Mouse (Mus musculus) heart, embryonic 14.5 days (tissue): Measurements from ENCODE around the gene Cmtm8. TPM values are rescaled to one million over a fixed set of nuclear protein-coding genes. Genes with fewer than 3 reads are reported as not detected.

ENCODE experiments used
- ATAC-seq: fragments of 200-750 bp; cut with Nextera tagmentation; 2 replicates; pipeline ENCODE4 v1.8.0; 2017; ENCODE audit warnings: low read depth, moderate TSS enrichment; ENCODE audit not compliant: insufficient number of reproducible peaks, insufficient read depth, low FRiP score
- H3K27ac ChIP-seq, 2 experiments: fragments of 200-500 bp in 1 of 2; fragments of 300-500 bp in 1 of 2; sonication (generic) in 1 of 2; replicated peaks in 1 of 2; 2 replicates each; pipeline ENCODE4 v1.5.1; 2012 to 2014; ENCODE audit warnings: low read depth in 2 of 2, low read length in 2 of 2, control low read depth in 1 of 2, mild to moderate bottlenecking in 1 of 2, mixed read lengths in 1 of 2; ENCODE audit not compliant: control insufficient read depth in 1 of 2, insufficient read depth in 1 of 2
- H3K27me3 ChIP-seq: fragments of 300-500 bp; sonication (generic); 2 replicates; pipeline ENCODE4 v1.6.1; 2014; ENCODE audit warnings: mild to moderate bottlenecking, low read length, control low read depth; ENCODE audit not compliant: control insufficient read depth, insufficient read depth
- H3K36me3 ChIP-seq: fragments of 300-500 bp; sonication (generic); 2 replicates; pipeline ENCODE4 v1.6.1; 2014; ENCODE audit warnings: mild to moderate bottlenecking, control low read depth, low read length, mixed read lengths; ENCODE audit not compliant: control insufficient read depth, insufficient read depth
- H3K4me1 ChIP-seq, 2 experiments: fragments of 200-500 bp in 1 of 2; fragments of 300-500 bp in 1 of 2; sonication (generic) in 1 of 2; 2 replicates each; pipeline ENCODE4 v1.6.1; 2012 to 2014; ENCODE audit warnings: low read length in 2 of 2, control low read depth in 1 of 2, mixed read lengths in 1 of 2; ENCODE audit not compliant: control insufficient read depth in 2 of 2, insufficient read depth in 2 of 2
- H3K4me2 ChIP-seq: fragments of 300-500 bp; sonication (generic); 2 replicates; pipeline ENCODE4 v1.6.1; 2014; ENCODE audit warnings: mild to moderate bottlenecking, low read length
- H3K4me3 ChIP-seq, 2 experiments: fragments of 200-500 bp in 1 of 2; fragments of 300-500 bp in 1 of 2; sonication (generic) in 1 of 2; 2 replicates each; pipeline ENCODE4 v1.5.1; 2012 to 2014; ENCODE audit warnings: low read length in 2 of 2, mild to moderate bottlenecking in 2 of 2, control low read depth in 1 of 2, low read depth in 1 of 2, moderate library complexity in 1 of 2; ENCODE audit not compliant: control insufficient read depth in 1 of 2, insufficient read depth in 1 of 2
- H3K9ac ChIP-seq: fragments of 300-500 bp; sonication (generic); 2 replicates; pipeline ENCODE4 v1.6.1; 2014; ENCODE audit warnings: mild to moderate bottlenecking, low read length
- H3K9me3 ChIP-seq: fragments of 300-500 bp; sonication (generic); 2 replicates; pipeline ENCODE4 v1.6.1; 2016; ENCODE audit warnings: low read length, control low read depth; ENCODE audit not compliant: control insufficient read depth
- WGBS: fragments of 180-500 bp; shearing (Covaris S2); extraction: QIAGEN DNeasy Blood & Tissue Kit; methylation state at CpG from one replicate; pipeline ENCODE4 v1.1.7; 2014; 5-methylcytosine and 5-hydroxymethylcytosine counted together
- polyA plus RNA-seq: library from polyadenylated mRNA; unstranded; fragments of >200 nt; fragmentation: Nextera tagmentation; extraction: Ambion mirVana; gene quantifications from 2 replicates; pipeline ENCODE4 v1.2.1, GENCODE M21; 2014

Cmtm8 gene
- polyA plus RNA-seq, 1 experiment from 2014 or later: 15.1 TPM

DNA sequence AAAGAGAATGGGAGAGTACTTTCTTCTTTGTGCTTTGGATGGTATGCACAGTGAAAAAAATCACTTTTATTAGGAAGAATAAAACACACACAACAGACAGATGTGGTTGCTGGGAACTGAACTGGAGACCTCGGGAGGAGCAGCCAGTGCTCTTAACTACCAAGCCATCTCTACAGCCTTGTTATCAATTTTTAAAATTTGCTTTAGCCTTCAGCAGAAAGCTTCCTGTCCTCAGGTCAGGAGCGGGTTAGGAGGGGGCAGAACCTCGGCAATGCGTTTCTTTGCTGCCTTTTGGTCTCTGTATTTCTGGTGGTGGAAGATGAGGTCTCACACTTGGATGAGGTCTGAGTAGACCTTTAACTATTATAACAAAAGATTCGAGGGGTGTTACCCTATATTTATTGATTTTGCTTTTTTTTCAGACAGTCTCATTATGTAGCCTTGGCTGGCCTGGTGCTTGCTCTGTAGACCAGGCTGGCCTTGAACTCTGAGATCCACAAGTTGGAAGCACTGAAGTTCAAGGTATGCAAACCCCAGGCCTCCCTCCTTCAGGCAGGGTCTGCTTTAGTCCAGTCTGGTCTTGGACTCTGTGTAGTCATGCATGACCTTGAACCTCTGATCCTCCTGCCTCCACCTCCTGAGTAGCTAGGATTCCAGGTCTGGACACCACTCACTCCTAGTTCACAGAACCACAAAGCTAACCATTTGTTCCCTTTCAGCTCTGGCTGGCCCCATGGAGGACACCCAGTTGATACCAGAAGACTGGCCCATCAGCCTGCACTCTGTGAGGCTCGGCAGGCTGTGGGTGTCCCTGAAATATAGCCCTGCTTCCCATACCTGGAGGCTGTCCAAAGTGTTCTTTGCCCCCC, 66.5 kb downstream of the Cmtm8 start:
- H3K27ac ChIP-seq: no peak overlapping the region
- H3K36me3 ChIP-seq: peaks cover 4% of the 10 kb centered on the region
- no peak overlapping the region for H3K4me3 ChIP-seq
- no peak overlapping the region for H3K9ac ChIP-seq
- H3K9me3 ChIP-seq: no peaks in the 10 kb centered on the region
- ATAC-seq: no peak
- WGBS: 71% methylated on average over 6 of the region's 6 CpGs
- peaks cover 12 to 27% of the 10 kb centered on the region in 2 experiments for H3K4me1 ChIP-seq
- no peak overlapping the region for H3K4me2 ChIP-seq
- no peaks in the 10 kb centered on the region for H3K27me3 ChIP-seq

DNA sequence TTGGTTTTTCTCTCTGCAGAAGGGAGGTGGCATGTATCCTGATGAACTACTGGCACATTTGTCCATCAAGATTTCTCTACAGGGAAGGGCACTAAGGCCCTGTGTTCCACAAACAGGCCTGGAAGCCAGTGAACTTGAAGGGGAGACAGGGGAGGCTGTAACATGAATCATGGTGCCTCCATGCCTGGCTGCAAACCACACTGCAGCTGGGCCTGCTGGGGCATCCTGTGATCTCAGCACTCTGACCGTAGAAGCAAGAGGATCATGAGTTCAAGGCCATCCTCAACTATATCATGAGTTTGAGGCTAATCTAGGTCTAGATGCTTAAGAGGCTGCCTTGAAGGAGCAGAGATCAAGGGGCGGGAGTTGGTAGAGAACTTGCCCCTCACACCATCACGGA, 67.6 kb downstream of the Cmtm8 start:
- no peaks in the 10 kb centered on the region for H3K9me3 ChIP-seq
- H3K4me2 ChIP-seq: no peak overlapping the region
- H3K4me3 ChIP-seq: no peak overlapping the region
- no peak overlapping the region for H3K27ac ChIP-seq
- no peak overlapping the region for H3K9ac ChIP-seq
- H3K4me1 ChIP-seq: peaks cover 10 to 27% of the 10 kb centered on the region in 2 experiments
- 89% methylated on average over 3 of the region's 3 CpGs for WGBS
- peaks cover 12% of the 10 kb centered on the region for H3K36me3 ChIP-seq
- no peak for ATAC-seq
- no peaks in the 10 kb centered on the region for H3K27me3 ChIP-seq

DNA sequence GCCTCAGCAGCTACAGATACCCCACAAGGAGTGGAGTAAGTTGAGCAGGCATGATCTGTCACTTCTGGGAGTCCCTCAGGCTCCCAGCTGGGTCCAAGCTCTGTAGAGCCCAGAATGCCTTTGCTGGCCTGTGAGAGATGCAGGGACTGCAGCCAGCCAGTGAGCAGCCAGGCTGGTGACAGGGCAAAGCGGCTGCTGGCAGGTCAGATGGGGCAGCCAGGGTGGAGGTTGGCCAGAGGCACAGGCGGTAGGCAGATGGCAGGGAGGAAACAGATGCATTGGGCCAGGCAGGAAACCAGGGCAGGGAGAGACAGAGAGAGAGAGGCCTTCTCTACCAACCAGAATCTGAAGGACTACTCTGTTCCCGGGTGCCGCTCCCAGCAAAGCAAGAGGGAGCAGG, 68.7 kb downstream of the Cmtm8 start:
- Histone ChIP-seq H3K4me3 (no peak overlapping the region), H3K27me3 (no peaks in the 10 kb centered on the region), H3K4me2 (no peak overlapping the region), H3K9me3 (no peaks in the 10 kb centered on the region), H3K4me1 (peaks cover 8 to 23% of the 10 kb centered on the region in 2 experiments), H3K9ac (peak overlapping the region; percentile 27), H3K36me3 (peaks cover 12% of the 10 kb centered on the region), H3K27ac (peak overlapping the region in 1 of 2 experiments; percentile 42; a peak in 1 of 4 replicates)
- ATAC-seq: no peak
- 44% methylated on average over 4 of the region's 4 CpGs for WGBS

DNA sequence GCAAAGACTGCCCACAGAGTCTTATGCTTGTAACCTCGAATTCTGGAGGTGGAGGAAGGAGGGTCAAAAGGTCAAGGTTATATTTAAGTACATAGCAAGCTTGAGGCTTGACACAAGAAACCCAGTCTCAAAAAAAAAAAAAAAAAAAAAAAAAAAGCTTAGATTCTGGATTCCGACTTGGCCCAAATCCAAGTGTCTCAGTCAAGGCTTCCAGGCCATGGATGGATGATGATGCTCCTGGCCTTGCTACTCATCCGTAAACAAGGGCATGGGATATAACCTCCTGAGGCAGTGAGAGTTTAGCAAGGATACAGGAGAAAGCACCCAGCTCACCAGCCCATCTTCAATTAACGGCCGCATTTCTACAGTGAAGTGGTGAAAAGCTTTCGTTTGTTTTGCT, 69.3 kb downstream of the Cmtm8 start:
- 63% methylated on average over 6 of the region's 6 CpGs for WGBS
- H3K9me3 ChIP-seq: no peaks in the 10 kb centered on the region
- H3K36me3 ChIP-seq: peaks cover 16% of the 10 kb centered on the region
- H3K4me3 ChIP-seq: no peak overlapping the region
- H3K27ac ChIP-seq: no peak overlapping the region
- no peak for ATAC-seq
- no peak overlapping the region for H3K4me2 ChIP-seq
- no peaks in the 10 kb centered on the region for H3K27me3 ChIP-seq
- H3K9ac ChIP-seq: no peak overlapping the region
- peaks cover 5 to 16% of the 10 kb centered on the region in 2 experiments for H3K4me1 ChIP-seq

DNA sequence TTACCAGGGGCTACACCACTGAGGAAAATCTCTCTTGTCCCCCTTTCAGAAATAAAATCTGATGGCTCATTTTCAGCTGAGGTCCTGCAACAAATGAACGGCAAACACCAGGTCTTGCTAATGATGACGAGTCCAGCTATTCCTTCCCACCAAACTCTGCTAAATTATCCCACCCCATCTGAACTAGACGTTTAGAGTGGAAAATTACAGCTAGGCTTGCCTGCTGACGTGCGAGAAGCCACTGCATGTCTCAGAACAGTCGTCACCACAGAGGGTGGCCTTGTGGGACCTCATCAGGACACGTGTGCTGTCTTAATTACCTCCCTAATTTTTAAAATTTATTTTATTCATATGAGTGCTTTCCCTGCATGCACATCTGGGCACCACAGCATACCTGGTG, 72.4 kb downstream of the Cmtm8 start:
- Histone ChIP-seq H3K27ac (no peak overlapping the region), H3K4me1 (peaks cover 6 to 18% of the 10 kb centered on the region in 2 experiments; a peak in 3 of 4 replicates), H3K9ac (no peak overlapping the region), H3K27me3 (no peaks in the 10 kb centered on the region), H3K9me3 (no peaks in the 10 kb centered on the region), H3K36me3 (peaks cover 17% of the 10 kb centered on the region), H3K4me3 (no peak overlapping the region), H3K4me2 (no peak overlapping the region)
- ATAC-seq: no peak
- 75% methylated on average over 7 of the region's 7 CpGs for WGBS

DNA sequence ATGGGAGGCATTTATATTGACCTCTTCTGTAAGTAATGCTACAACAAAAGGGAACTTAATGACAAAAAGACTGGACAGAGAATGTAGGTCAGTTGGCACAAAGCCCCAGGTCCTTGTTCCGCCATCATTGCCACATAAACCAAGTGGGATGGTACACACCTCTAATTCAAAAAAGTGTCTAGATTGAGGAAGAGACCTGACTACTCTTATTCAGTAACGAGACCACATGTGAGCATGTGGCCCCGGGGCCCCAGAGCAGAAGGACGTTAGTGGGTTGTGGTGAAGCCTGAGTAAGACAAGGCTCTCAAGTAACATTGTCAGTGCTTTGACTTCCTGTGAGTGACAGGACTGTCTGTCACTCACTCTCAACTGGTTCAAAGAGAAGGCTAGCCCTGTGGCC, 73.7 kb downstream of the Cmtm8 start:
- Histone ChIP-seq H3K4me3 (no peak overlapping the region), H3K4me1 (peaks cover 6 to 12% of the 10 kb centered on the region in 2 experiments; a peak in 3 of 4 replicates), H3K27me3 (no peaks in the 10 kb centered on the region), H3K9me3 (no peaks in the 10 kb centered on the region), H3K36me3 (peaks cover 17% of the 10 kb centered on the region), H3K9ac (no peak overlapping the region), H3K4me2 (no peak overlapping the region), H3K27ac (no peak overlapping the region)
- 78% methylated on average over 4 of the region's 4 CpGs for WGBS
- ATAC-seq: no peak

DNA sequence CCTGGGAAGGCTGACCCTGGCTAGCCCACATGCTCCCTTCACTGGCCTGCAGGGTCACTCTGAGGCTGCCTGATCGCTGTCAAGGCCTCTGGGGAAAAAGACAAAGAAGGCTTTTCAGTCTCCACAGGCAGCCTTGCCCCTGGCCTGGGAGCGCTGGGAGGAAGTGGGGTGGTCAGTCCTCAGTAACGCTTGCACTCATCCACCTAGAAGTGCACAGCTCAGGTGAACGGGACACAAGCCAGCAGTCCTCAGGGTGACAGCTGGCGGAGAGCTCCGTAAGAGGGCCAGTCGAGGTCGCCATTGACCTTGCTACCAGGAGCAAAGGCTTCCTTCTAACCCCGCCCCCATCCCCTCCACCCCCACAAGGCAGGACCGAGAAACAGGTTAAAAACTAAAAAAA, 75.9 kb downstream of the Cmtm8 start:
- Histone ChIP-seq H3K27ac (no peak overlapping the region; a peak in 1 of 4 replicates), H3K9me3 (no peaks in the 10 kb centered on the region), H3K4me2 (no peak overlapping the region), H3K9ac (no peak overlapping the region), H3K4me3 (no peak overlapping the region), H3K4me1 (peaks cover 4 to 8% of the 10 kb centered on the region in 2 experiments; a peak in 3 of 4 replicates), H3K36me3 (peaks cover 20% of the 10 kb centered on the region), H3K27me3 (no peaks in the 10 kb centered on the region)
- WGBS: 47% methylated on average over 10 of the region's 10 CpGs
- ATAC-seq: no peak
